Mouse (Mus musculus) limb, embryonic 15.5 days (tissue): Measurements from ENCODE around the gene Zfp541. TPM values are rescaled to one million over a fixed set of nuclear protein-coding genes. Genes with fewer than 3 reads are reported as not detected.

ENCODE experiments used
- ATAC-seq: fragments of 200-750 bp; cut with Nextera tagmentation; 2 replicates; pipeline ENCODE4 v1.8.0; 2017; ENCODE audit warnings: low read depth, moderate TSS enrichment; ENCODE audit not compliant: insufficient number of reproducible peaks, low FRiP score, low TSS enrichment
- H3K27ac ChIP-seq: fragments of 300-500 bp; sonication (generic); 2 replicates; pipeline ENCODE4 v1.5.1; 2015; ENCODE audit warnings: moderate library complexity, mild to moderate bottlenecking, inconsistent platforms
- H3K27me3 ChIP-seq: fragments of 300-500 bp; sonication (generic); 2 replicates; pipeline ENCODE4 v1.6.1; 2015; ENCODE audit warnings: inconsistent platforms
- H3K36me3 ChIP-seq: fragments of 300-500 bp; sonication (generic); 2 replicates; pipeline ENCODE4 v1.6.1; 2015; ENCODE audit warnings: inconsistent platforms
- H3K4me1 ChIP-seq: fragments of 300-500 bp; sonication (generic); 2 replicates; pipeline ENCODE4 v1.6.1; 2015; ENCODE audit warnings: inconsistent platforms
- H3K4me2 ChIP-seq: fragments of 300-500 bp; sonication (generic); 2 replicates; pipeline ENCODE4 v1.6.1; 2015; ENCODE audit warnings: mild to moderate bottlenecking, inconsistent platforms
- H3K4me3 ChIP-seq: fragments of 300-500 bp; sonication (generic); 2 replicates; pipeline ENCODE4 v1.5.1; 2015; ENCODE audit warnings: mild to moderate bottlenecking, inconsistent platforms
- H3K9ac ChIP-seq: fragments of 300-500 bp; sonication (generic); 2 replicates; pipeline ENCODE4 v1.6.1; 2015; ENCODE audit warnings: inconsistent platforms
- H3K9me3 ChIP-seq: fragments of 300-500 bp; sonication (generic); 2 replicates; pipeline ENCODE4 v1.6.1; 2016; ENCODE audit warnings: inconsistent platforms
- WGBS: fragments of 180-500 bp; shearing (Covaris S2); methylation state at CpG from one replicate; pipeline ENCODE4 v1.1.7; 2015; 5-methylcytosine and 5-hydroxymethylcytosine counted together
- polyA plus RNA-seq: library from polyadenylated mRNA; unstranded; fragments of >200 nt; fragmentation: Nextera tagmentation; extraction: Ambion mirVana; gene quantifications from 2 replicates; pipeline ENCODE4 v1.2.1, GENCODE M21; 2015

Zfp541 gene
- polyA plus RNA-seq = 0.07 TPM in 1 of 2 replicates, not detected in the other

DNA sequence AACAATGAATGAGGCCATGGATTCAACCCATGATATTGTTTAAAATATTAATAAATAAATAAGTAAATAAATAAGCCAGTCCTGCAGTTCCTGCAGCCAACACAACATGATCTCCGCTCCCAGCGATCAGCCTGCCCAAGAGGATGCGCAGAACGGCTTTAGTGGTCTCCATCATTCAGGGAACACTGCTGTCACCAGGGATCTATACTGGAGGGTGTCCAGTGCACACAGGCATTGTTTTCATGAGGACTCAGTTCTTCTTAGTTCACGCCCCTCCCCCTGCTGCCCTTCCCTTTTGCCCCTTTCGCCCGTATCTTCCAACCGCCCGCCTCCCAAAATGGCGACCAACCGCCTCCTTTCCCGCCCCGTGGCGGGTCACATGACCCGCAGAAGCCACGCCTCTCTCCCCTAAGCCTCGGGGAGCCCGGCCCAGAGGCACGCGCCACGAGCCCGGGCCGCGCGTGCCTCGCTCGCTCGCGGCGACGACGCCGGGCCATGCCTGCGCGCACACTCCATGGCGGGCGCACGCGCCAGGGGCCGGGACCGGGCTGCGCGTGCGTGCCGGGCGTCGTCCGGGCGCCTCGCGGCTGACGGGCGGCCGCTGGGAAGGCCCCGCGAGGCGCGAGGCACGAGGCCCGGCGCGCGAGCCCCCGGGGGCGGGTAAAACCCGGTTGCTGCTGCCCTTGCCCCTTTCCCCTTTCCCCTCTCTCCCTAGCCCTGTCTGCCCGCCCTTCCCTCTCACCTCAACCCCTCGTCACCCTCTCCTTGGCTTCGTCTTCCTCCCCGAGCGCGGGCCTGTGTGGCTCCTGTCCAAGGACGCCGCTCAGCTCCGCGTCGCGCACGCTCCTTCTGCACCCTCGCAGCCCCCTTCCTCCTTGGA lies at the start of gene Zfp541:
TSS of gene Zfp541 (plus strand) at position 596 of the 880 bp plus-strand sequence.
- no peak for ATAC-seq
- Histone ChIP-seq H3K4me1 (peaks cover 6% of the 10 kb centered on the region; the same call in 1 of the 2 replicates), H3K4me3 (peak within 1 kb of the TSS; percentile 18), H3K36me3 (no peaks in the 10 kb centered on the region), H3K27me3 (peaks cover 30% of the 10 kb centered on the region), H3K9ac (no peak within 1 kb of the TSS), H3K4me2 (peak within 1 kb of the TSS; percentile 25), H3K27ac (no peak within 1 kb of the TSS), H3K9me3 (0 out of 2 replicates have a peak, but pooled peaks cover 6% of the 10 kb centered on the region)
- 50% methylated on average over 77 of the region's 80 CpGs for WGBS

- Histone ChIP-seq H3K9me3 (no peaks in the 10 kb centered on the region), H3K27me3 (no peaks in the 10 kb centered on the region), H3K36me3 (peaks cover 11% of the 10 kb centered on the region), H3K9ac (no peak overlapping the region), H3K4me3 (no peak overlapping the region), H3K27ac (no peak overlapping the region), H3K4me1 (peaks cover 24% of the 10 kb centered on the region), H3K4me2 (no peak overlapping the region)
- 71% methylated on average over 11 of the region's 11 CpGs for whole genome bisulfite sequencing
- no peak for ATAC-seq
Measured at GRCm38 (mm10) chr7:16012576-16013263, 48.9 kb upstream of the Zfp541 start.

DNA sequence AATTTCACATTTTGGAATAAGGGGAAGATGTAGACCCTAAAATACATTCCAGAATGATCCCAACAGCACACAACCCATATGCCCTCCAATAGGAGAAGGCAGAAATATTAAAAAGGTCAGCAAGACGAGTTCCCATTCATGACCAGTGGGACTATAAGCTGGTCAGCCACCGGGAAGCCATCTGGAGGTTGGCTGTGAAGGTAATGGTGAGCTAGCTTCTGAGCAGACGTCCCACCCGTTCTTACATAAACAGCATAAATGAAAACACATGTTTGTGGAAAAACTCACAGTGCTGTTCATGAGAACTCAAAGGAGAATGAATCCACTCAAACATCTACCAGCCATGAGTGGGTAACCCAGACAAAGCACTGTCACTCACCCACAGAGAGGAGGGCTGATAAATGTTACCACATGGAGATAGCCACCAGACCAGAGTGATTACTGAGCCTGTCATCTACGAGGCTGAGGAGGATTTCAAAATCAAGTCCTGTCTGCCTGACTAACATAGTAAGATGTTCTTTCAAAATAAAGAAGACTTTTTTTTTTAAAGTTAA lies 47.8 kb upstream of the Zfp541 start:
- no peaks in the 10 kb centered on the region for H3K27me3 ChIP-seq
- 27% methylated on average over 5 of the region's 5 CpGs for WGBS
- H3K4me3 ChIP-seq = no peak overlapping the region
- no peak for ATAC-seq
- H3K36me3 ChIP-seq = peaks cover 10% of the 10 kb centered on the region; the same call in 1 of the 2 replicates
- peaks cover 24% of the 10 kb centered on the region for H3K4me1 ChIP-seq
- no peak overlapping the region for H3K9ac ChIP-seq
- peak overlapping the region; percentile 17; the same call in 1 of the 2 replicates for H3K27ac ChIP-seq
- H3K4me2 ChIP-seq = no peak overlapping the region
- no peaks in the 10 kb centered on the region for H3K9me3 ChIP-seq

- Histone ChIP-seq H3K4me1 (peaks cover 24% of the 10 kb centered on the region), H3K4me2 (no peak overlapping the region), H3K9ac (no peak overlapping the region), H3K4me3 (no peak overlapping the region), H3K27ac (peak overlapping the region; percentile 17; the same call in 1 of the 2 replicates), H3K36me3 (peaks cover 10% of the 10 kb centered on the region; the same call in 1 of the 2 replicates), H3K9me3 (no peaks in the 10 kb centered on the region), H3K27me3 (no peaks in the 10 kb centered on the region)
- ATAC-seq = no peak
- 87% methylated on average over 8 of the region's 8 CpGs for WGBS
Measured at GRCm38 (mm10) chr7:16014521-16015175, 47.0 kb upstream of the Zfp541 start.

DNA sequence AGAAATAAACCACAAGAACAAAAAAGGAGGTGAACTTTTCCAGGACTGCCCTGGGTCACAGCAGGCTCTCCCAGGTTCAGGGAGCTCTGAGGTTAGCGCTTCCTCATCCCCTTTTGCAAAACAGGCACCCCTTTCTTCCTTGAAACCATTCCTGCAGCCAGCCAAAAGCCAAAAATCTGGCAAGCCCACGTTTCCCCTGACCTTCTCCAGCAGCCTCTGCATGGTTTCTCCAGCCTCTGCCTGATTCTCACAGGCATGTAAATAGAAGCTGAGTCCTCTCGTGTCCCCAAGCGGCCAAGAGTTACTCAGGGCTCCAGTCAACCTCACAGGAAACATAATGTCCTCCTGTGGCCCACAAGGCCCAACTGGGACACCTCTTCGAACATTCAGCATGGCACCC lies 46.2 kb upstream of the Zfp541 start:
- 80% methylated on average over 5 of the region's 5 CpGs for WGBS
- Histone ChIP-seq H3K36me3 (peaks cover 10% of the 10 kb centered on the region; the same call in 1 of the 2 replicates), H3K4me3 (no peak overlapping the region), H3K4me1 (peaks cover 24% of the 10 kb centered on the region), H3K27me3 (no peaks in the 10 kb centered on the region), H3K27ac (no peak overlapping the region), H3K9ac (no peak overlapping the region), H3K9me3 (no peaks in the 10 kb centered on the region), H3K4me2 (no peak overlapping the region)
- ATAC-seq = no peak

GRCm38 (mm10) chr7:16018016-16018810 lies 43.4 kb upstream of the Zfp541 start:
- H3K4me1 ChIP-seq = peaks cover 13% of the 10 kb centered on the region
- ATAC-seq = no peak
- no peaks in the 10 kb centered on the region for H3K27me3 ChIP-seq
- H3K9me3 ChIP-seq = no peaks in the 10 kb centered on the region
- H3K4me3 ChIP-seq = no peak overlapping the region
- H3K9ac ChIP-seq = no peak overlapping the region
- 73% methylated on average over 9 of the region's 9 CpGs for WGBS
- no peaks in the 10 kb centered on the region for H3K36me3 ChIP-seq
- no peak overlapping the region for H3K4me2 ChIP-seq
- H3K27ac ChIP-seq = no peak overlapping the region

DNA sequence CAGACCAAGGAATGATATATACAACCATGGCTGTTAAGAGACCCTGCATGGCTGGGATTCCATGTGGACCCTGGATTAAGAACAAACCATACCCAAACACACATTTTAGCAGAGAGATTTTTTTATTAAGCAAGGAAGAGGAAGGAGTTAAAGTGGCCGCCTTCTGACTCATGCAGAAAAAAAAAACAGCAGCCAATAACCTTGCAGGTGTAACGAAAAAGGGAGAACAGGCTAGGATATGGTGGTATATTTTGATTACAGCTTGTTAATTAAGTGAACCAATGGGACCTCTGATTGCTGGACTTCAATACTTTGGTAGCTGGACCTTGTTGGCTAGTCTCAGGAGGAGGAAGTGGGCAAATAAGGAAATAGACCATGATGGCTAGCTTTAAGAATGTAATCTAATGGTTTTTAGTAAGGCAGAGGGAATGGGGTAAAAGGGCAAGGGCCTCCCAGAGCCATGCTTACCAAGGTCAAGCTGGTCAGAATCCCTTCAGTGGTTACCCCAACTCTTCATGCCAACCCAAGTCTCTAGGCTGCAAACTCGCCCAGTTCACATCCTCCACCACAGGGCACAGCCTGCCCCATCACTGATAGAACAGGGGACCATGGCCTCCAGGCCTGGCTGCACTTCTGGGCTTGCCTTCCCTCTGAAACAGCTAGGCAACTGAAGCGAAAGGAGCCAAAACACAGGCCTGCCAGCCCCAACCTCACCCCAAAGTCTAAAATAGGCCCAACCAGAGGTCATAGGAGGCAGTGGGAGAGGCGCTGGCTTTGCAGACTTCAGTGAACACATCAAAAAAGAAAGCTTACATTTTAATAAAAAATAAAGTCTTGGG lies 42.1 kb upstream of the Zfp541 start:
- H3K4me3 ChIP-seq = no peak overlapping the region
- H3K9me3 ChIP-seq = no peaks in the 10 kb centered on the region
- peaks cover 4% of the 10 kb centered on the region; the same call in 1 of the 2 replicates for H3K4me1 ChIP-seq
- no peak overlapping the region for H3K4me2 ChIP-seq
- no peak overlapping the region for H3K27ac ChIP-seq
- 80% methylated on average over 5 of the region's 5 CpGs for WGBS
- H3K9ac ChIP-seq = no peak overlapping the region
- H3K27me3 ChIP-seq = no peaks in the 10 kb centered on the region
- no peaks in the 10 kb centered on the region for H3K36me3 ChIP-seq
- ATAC-seq = no peak

DNA sequence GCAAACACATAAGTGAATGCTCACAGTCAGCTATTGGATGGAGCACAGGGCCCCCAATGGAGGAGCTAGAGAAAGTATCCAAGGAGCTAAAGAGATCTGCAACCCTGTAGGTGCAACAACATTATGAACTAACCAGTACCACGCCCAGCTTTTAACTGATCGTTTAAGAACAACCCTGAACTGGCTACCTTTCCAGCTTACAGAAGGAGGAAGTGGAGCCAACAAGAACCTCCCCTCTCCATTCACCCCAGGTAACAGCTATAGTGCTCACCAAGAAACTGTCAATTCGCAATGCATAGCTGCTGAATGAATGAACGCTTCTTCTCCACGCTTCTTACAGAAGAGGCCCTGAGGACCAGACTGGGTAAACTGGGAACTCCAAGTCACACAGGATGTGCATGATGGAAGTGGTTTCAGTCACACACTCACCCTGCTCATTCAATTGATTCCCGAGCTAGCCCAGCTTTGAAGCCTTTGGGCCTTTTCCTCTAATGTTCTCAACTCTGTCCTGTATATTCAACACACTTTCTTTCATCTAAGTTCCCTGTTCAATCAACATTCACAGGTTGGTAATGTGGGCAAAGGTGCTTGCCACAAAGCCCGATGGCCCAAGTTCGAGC lies 36.9 kb upstream of the Zfp541 start:
- Histone ChIP-seq H3K36me3 (no peaks in the 10 kb centered on the region), H3K9me3 (no peaks in the 10 kb centered on the region), H3K27me3 (no peaks in the 10 kb centered on the region), H3K4me2 (no peak overlapping the region), H3K9ac (no peak overlapping the region), H3K4me3 (no peak overlapping the region), H3K27ac (no peak overlapping the region), H3K4me1 (peaks cover 4% of the 10 kb centered on the region)
- 84% methylated on average over 8 of the region's 8 CpGs for WGBS
- ATAC-seq = no peak

GRCm38 (mm10) chr7:16028102-16028927 lies 33.3 kb upstream of the Zfp541 start:
- Histone ChIP-seq H3K4me1 (peaks cover 4% of the 10 kb centered on the region), H3K4me3 (no peak overlapping the region), H3K36me3 (no peaks in the 10 kb centered on the region; the same call in 1 of the 2 replicates), H3K9ac (no peak overlapping the region), H3K4me2 (no peak overlapping the region), H3K27ac (peak overlapping the region; percentile 35; the same call in 1 of the 2 replicates), H3K9me3 (no peaks in the 10 kb centered on the region), H3K27me3 (no peaks in the 10 kb centered on the region)
- 0 out of 2 replicates have a peak, but pooled peaks have one; percentile 15 for ATAC-seq
- WGBS = 78% methylated on average over 6 of the region's 6 CpGs
